Mouse (Mus musculus) embryonic facial prominence, embryonic 14.5 days (tissue): Measurements from ENCODE around the gene Tmbim4. TPM values are rescaled to one million over a fixed set of nuclear protein-coding genes. Genes with fewer than 3 reads are reported as not detected.

Experiments
- ATAC-seq: fragments of 200-750 bp; cut with Nextera tagmentation; 2 replicates; pipeline ENCODE4 v1.8.0; 2017; ENCODE audit warnings: low read depth, moderate number of reproducible peaks, moderate TSS enrichment
- DNase-seq: peaks from one replicate; pipeline ENCODE4 v3.0.0-alpha.2; 2015; ENCODE audit warnings: low spot score
- H3K27ac ChIP-seq: fragments of 300-500 bp; sonication (generic); replicated peaks from 2 replicates; pipeline ENCODE4 v1.5.1; 2014; ENCODE audit warnings: low read depth, mild to moderate bottlenecking, low read length, moderate library complexity
- H3K27me3 ChIP-seq: fragments of 300-500 bp; sonication (generic); replicated peaks from 2 replicates; pipeline ENCODE4 v1.6.1; 2014; ENCODE audit warnings: low read length; ENCODE audit not compliant: control insufficient read depth, insufficient read depth
- H3K36me3 ChIP-seq: fragments of 300-500 bp; sonication (generic); 2 replicates; pipeline ENCODE4 v1.6.1; 2014; ENCODE audit warnings: low read length, mixed read lengths; ENCODE audit not compliant: control insufficient read depth, insufficient read depth
- H3K4me1 ChIP-seq: fragments of 300-500 bp; sonication (generic); 2 replicates; pipeline ENCODE4 v1.6.1; 2014; ENCODE audit warnings: antibody characterized with exemption, low read length; ENCODE audit not compliant: control insufficient read depth, insufficient read depth
- H3K4me2 ChIP-seq: fragments of 300-500 bp; sonication (generic); 2 replicates; pipeline ENCODE4 v1.6.1; 2014; ENCODE audit warnings: low read depth, mild to moderate bottlenecking, low read length, moderate library complexity, mixed read lengths
- H3K4me3 ChIP-seq: fragments of 300-500 bp; sonication (generic); 2 replicates; pipeline ENCODE4 v1.5.1; 2014; ENCODE audit warnings: low read depth, mild to moderate bottlenecking, low read length
- H3K9ac ChIP-seq: fragments of 300-500 bp; sonication (generic); 2 replicates; pipeline ENCODE4 v1.6.1; 2014; ENCODE audit warnings: low read depth, mild to moderate bottlenecking, low read length, moderate library complexity, mixed read lengths
- H3K9me3 ChIP-seq: fragments of 300-500 bp; sonication (generic); 2 replicates; pipeline ENCODE4 v1.6.1; 2016; ENCODE audit warnings: low read length; ENCODE audit not compliant: control insufficient read depth
- WGBS: fragments of 180-500 bp; shearing (Covaris S2); extraction: QIAGEN DNeasy Blood & Tissue Kit; methylation state at CpG from one replicate; pipeline ENCODE4 v1.1.7; 2014; 5-methylcytosine and 5-hydroxymethylcytosine counted together
- polyA plus RNA-seq: library from polyadenylated mRNA; unstranded; fragments of >200 nt; fragmentation: Nextera tagmentation; extraction: Ambion mirVana; gene quantifications from 2 replicates; pipeline ENCODE4 v1.2.1, GENCODE M21; 2014

Gene Tmbim4
- polyA plus RNA-seq, 1 experiment from 2014 or later: 122 TPM

- WGBS: 84% methylated on average over 1 of the region's 1 CpGs
- no peak for DNase-seq
- Histone ChIP-seq H3K36me3 (no peaks in the 10 kb centered on the region), H3K4me1 (no peaks in the 10 kb centered on the region), H3K9me3 (peaks cover 5% of the 10 kb centered on the region; the same call in 1 of the 2 replicates), H3K4me2 (no peak overlapping the region), H3K4me3 (no peak overlapping the region), H3K9ac (no peak overlapping the region), H3K27ac (no peak overlapping the region), H3K27me3 (no peaks in the 10 kb centered on the region)
- no peak for ATAC-seq
These were observed 33.3 kb upstream of the Tmbim4 start for GRCm38 (mm10) chr10:120168070-120168469.

GRCm38 (mm10) chr10:120169064-120169463, 32.3 kb upstream of the Tmbim4 start:
- H3K4me3 ChIP-seq: no peak overlapping the region
- no peak overlapping the region for H3K27ac ChIP-seq
- WGBS: 50% methylated on average over 10 of the region's 10 CpGs

GRCm38 (mm10) chr10:120169841-120170240, 31.5 kb upstream of the Tmbim4 start:
- Histone ChIP-seq H3K4me2 (no peak overlapping the region), H3K9ac (no peak overlapping the region), H3K27ac (no peak overlapping the region), H3K27me3 (no peaks in the 10 kb centered on the region), H3K4me1 (no peaks in the 10 kb centered on the region), H3K36me3 (no peaks in the 10 kb centered on the region), H3K9me3 (peaks cover 5% of the 10 kb centered on the region; the same call in 1 of the 2 replicates), H3K4me3 (no peak overlapping the region)
- WGBS: 64% methylated on average over 5 of the region's 5 CpGs
- DNase-seq: no peak
- no peak for ATAC-seq

More at GRCm38 (mm10) chr10:120169064-120169463, 32.3 kb upstream of the Tmbim4 start:
- Histone ChIP-seq H3K27me3 (no peaks in the 10 kb centered on the region), H3K9me3 (peaks cover 5% of the 10 kb centered on the region; the same call in 1 of the 2 replicates), H3K36me3 (no peaks in the 10 kb centered on the region), H3K4me2 (no peak overlapping the region), H3K4me1 (no peaks in the 10 kb centered on the region), H3K9ac (no peak overlapping the region)
- DNase-seq (no peak), ATAC-seq (no peak)

GRCm38 (mm10) chr10:120170277-120170676, 31.1 kb upstream of the Tmbim4 start:
- 72% methylated on average over 4 of the region's 4 CpGs for WGBS
- Histone ChIP-seq H3K4me3 (no peak overlapping the region), H3K36me3 (no peaks in the 10 kb centered on the region), H3K4me2 (no peak overlapping the region), H3K27me3 (no peaks in the 10 kb centered on the region), H3K9me3 (peaks cover 5% of the 10 kb centered on the region; the same call in 1 of the 2 replicates), H3K4me1 (no peaks in the 10 kb centered on the region), H3K27ac (no peak overlapping the region), H3K9ac (no peak overlapping the region)
- no peak for DNase-seq
- ATAC-seq: no peak

GRCm38 (mm10) chr10:120171340-120171739, 30.1 kb upstream of the Tmbim4 start:
- WGBS: 35% methylated on average over 5 of the region's 5 CpGs

GRCm38 (mm10) chr10:120174192-120174705, 27.1 kb upstream of the Tmbim4 start:
- Histone ChIP-seq H3K9me3 (peaks cover 5% of the 10 kb centered on the region; the same call in 1 of the 2 replicates), H3K27ac (no peak overlapping the region), H3K4me3 (no peak overlapping the region), H3K27me3 (no peaks in the 10 kb centered on the region), H3K9ac (no peak overlapping the region), H3K4me1 (no peaks in the 10 kb centered on the region), H3K4me2 (no peak overlapping the region), H3K36me3 (no peaks in the 10 kb centered on the region)
- DNase-seq (no peak), ATAC-seq (no peak)
- WGBS: 88% methylated on average over 15 of the region's 15 CpGs

More at GRCm38 (mm10) chr10:120171340-120171739, 30.1 kb upstream of the Tmbim4 start:
- no peak for ATAC-seq
- no peak for DNase-seq
- no peaks in the 10 kb centered on the region for H3K36me3 ChIP-seq
- H3K27ac ChIP-seq: no peak overlapping the region
- no peaks in the 10 kb centered on the region for H3K27me3 ChIP-seq
- H3K9ac ChIP-seq: no peak overlapping the region
- no peaks in the 10 kb centered on the region for H3K4me1 ChIP-seq
- no peak overlapping the region for H3K4me3 ChIP-seq
- peaks cover 5% of the 10 kb centered on the region; the same call in 1 of the 2 replicates for H3K9me3 ChIP-seq
- H3K4me2 ChIP-seq: no peak overlapping the region

- Histone ChIP-seq H3K4me3 (no peak overlapping the region), H3K36me3 (no peaks in the 10 kb centered on the region), H3K27ac (no peak overlapping the region), H3K9me3 (no peaks in the 10 kb centered on the region), H3K4me1 (no peaks in the 10 kb centered on the region), H3K4me2 (no peak overlapping the region), H3K9ac (no peak overlapping the region), H3K27me3 (no peaks in the 10 kb centered on the region)
- WGBS: 89% methylated on average over 1 of the region's 1 CpGs
- DNase-seq: peak; percentile 13
- ATAC-seq: no peak
These were observed 18.5 kb upstream of the Tmbim4 start for GRCm38 (mm10) chr10:120182887-120183286.

GRCm38 (mm10) chr10:120183342-120183741, 18.0 kb upstream of the Tmbim4 start:
- Histone ChIP-seq H3K4me2 (no peak overlapping the region), H3K9ac (no peak overlapping the region), H3K9me3 (no peaks in the 10 kb centered on the region), H3K4me1 (no peaks in the 10 kb centered on the region), H3K36me3 (no peaks in the 10 kb centered on the region), H3K27ac (no peak overlapping the region), H3K27me3 (no peaks in the 10 kb centered on the region), H3K4me3 (no peak overlapping the region)
- DNase-seq: no peak
- ATAC-seq: no peak
- WGBS: 93% methylated on average over 2 of the region's 2 CpGs

GRCm38 (mm10) chr10:120188513-120188912, 12.9 kb upstream of the Tmbim4 start:
- H3K9me3 ChIP-seq: no peaks in the 10 kb centered on the region
- H3K36me3 ChIP-seq: no peaks in the 10 kb centered on the region
- 53% methylated on average over 2 of the region's 2 CpGs for WGBS
- no peak for DNase-seq
- no peak overlapping the region for H3K4me2 ChIP-seq
- H3K27ac ChIP-seq: no peak overlapping the region
- H3K4me1 ChIP-seq: no peaks in the 10 kb centered on the region
- H3K27me3 ChIP-seq: no peaks in the 10 kb centered on the region
- no peak for ATAC-seq
- H3K9ac ChIP-seq: no peak overlapping the region
- H3K4me3 ChIP-seq: no peak overlapping the region
